Mouse (Mus musculus) limb, embryonic 14.5 days (tissue): ENCODE data around the gene Ttc13. TPM values are rescaled to one million over a fixed set of nuclear protein-coding genes. Genes with fewer than 3 reads are reported as not detected.

Experiments used
- ATAC-seq: fragments of 200-750 bp; cut with Nextera tagmentation; 2 replicates; pipeline ENCODE4 v1.8.0; 2017; ENCODE audit warnings: low read depth, moderate number of reproducible peaks, moderate TSS enrichment; ENCODE audit not compliant: low FRiP score
- DNase-seq: peaks from one replicate; pipeline ENCODE4 v3.0.0-alpha.2; 2015; ENCODE audit warnings: low spot score
- H3K27ac ChIP-seq: fragments of 300-500 bp; sonication (generic); replicated peaks from 2 replicates; pipeline ENCODE4 v1.5.1; 2014; ENCODE audit warnings: low read depth, mild to moderate bottlenecking, low read length, moderate library complexity, mixed read lengths
- H3K27me3 ChIP-seq: fragments of 300-500 bp; sonication (generic); 2 replicates; pipeline ENCODE4 v1.6.1; 2014; ENCODE audit warnings: low read length, mixed read lengths; ENCODE audit not compliant: control insufficient read depth, insufficient read depth
- H3K36me3 ChIP-seq: fragments of 300-500 bp; sonication (generic); 2 replicates; pipeline ENCODE4 v1.6.1; 2014; ENCODE audit warnings: mild to moderate bottlenecking, low read length, moderate library complexity, mixed read lengths; ENCODE audit not compliant: control insufficient read depth, insufficient read depth
- H3K4me1 ChIP-seq: fragments of 300-500 bp; sonication (generic); 2 replicates; pipeline ENCODE4 v1.6.1; 2014; ENCODE audit warnings: antibody characterized with exemption, low read length, mixed read lengths; ENCODE audit not compliant: control insufficient read depth, insufficient read depth
- H3K4me2 ChIP-seq: fragments of 300-500 bp; sonication (generic); replicated peaks from 2 replicates; pipeline ENCODE4 v1.6.1; 2014; ENCODE audit warnings: low read depth, mild to moderate bottlenecking, low read length, moderate library complexity; ENCODE audit not compliant: severe bottlenecking
- H3K4me3 ChIP-seq: fragments of 300-500 bp; sonication (generic); replicated peaks from 2 replicates; pipeline ENCODE4 v1.5.1; 2014; ENCODE audit warnings: low read length
- H3K9ac ChIP-seq: fragments of 300-500 bp; sonication (generic); 2 replicates; pipeline ENCODE4 v1.6.1; 2014; ENCODE audit warnings: mild to moderate bottlenecking, low read depth, low read length, moderate library complexity; ENCODE audit not compliant: severe bottlenecking
- H3K9me3 ChIP-seq: fragments of 300-500 bp; sonication (generic); 2 replicates; pipeline ENCODE4 v1.6.1; 2016; ENCODE audit warnings: low read length; ENCODE audit not compliant: control insufficient read depth
- POLR2A ChIP-seq: fragments of 200-500 bp; IDR thresholded peaks from 2 replicates; pipeline ENCODE4 v1.8.0; 2012; ENCODE audit warnings: inconsistent platforms, mild to moderate bottlenecking, moderate library complexity, borderline replicate concordance; ENCODE audit not compliant: insufficient read depth, insufficient read length; ENCODE audit errors: extremely low read depth
- WGBS: fragments of 180-500 bp; shearing (Covaris S2); extraction: QIAGEN DNeasy Blood & Tissue Kit; methylation state at CpG from one replicate; pipeline ENCODE4 v1.1.7; 2014; 5-methylcytosine and 5-hydroxymethylcytosine counted together
- polyA plus RNA-seq, 2 experiments: library from polyadenylated mRNA; depleted of rRNA in 1 of 2; stranded (reverse) in 1 of 2; unstranded in 1 of 2; fragments of >200 nt; fragmentation: Nextera tagmentation in 1 of 2; extraction: Ambion mirVana in 1 of 2; gene quantifications; 2 replicates each; pipeline versions ENCODE4 v1.2.1 to v1.2.3; 2012 to 2014

Gene Ttc13
- polyA plus RNA-seq, 2 experiments, result 44.3 to 46.5 TPM

GRCm38 (mm10) chr8:124704376-124704775, 17.4 kb downstream of the Ttc13 start:
- Histone ChIP-seq H3K27me3 (no peaks in the 10 kb centered on the region), H3K9ac (no peak overlapping the region), H3K27ac (no peak overlapping the region), H3K4me3 (no peak overlapping the region), H3K9me3 (no peaks in the 10 kb centered on the region), H3K4me2 (no peak overlapping the region), H3K4me1 (no peaks in the 10 kb centered on the region), H3K36me3 (peaks cover 44% of the 10 kb centered on the region)
- WGBS, result 89% methylated on average over 4 of the region's 4 CpGs
- ATAC-seq, result no peak
- no peak for TF ChIP-seq POLR2A
- DNase-seq, result no peak

GRCm38 (mm10) chr8:124703526-124703925, 18.3 kb downstream of the Ttc13 start:
- DNase-seq, result no peak
- peaks cover 44% of the 10 kb centered on the region for H3K36me3 ChIP-seq
- ATAC-seq, result no peak
- no peaks in the 10 kb centered on the region for H3K27me3 ChIP-seq
- no peak overlapping the region for H3K4me2 ChIP-seq
- H3K4me1 ChIP-seq, result no peaks in the 10 kb centered on the region
- no peak overlapping the region for H3K27ac ChIP-seq
- H3K4me3 ChIP-seq, result no peak overlapping the region
- TF ChIP-seq POLR2A, result no peak
- H3K9me3 ChIP-seq, result no peaks in the 10 kb centered on the region
- WGBS, result 64% methylated on average over 4 of the region's 4 CpGs
- H3K9ac ChIP-seq, result no peak overlapping the region

- Histone ChIP-seq H3K4me3 (no peak overlapping the region), H3K9ac (no peak overlapping the region), H3K9me3 (no peaks in the 10 kb centered on the region), H3K36me3 (peaks cover 50% of the 10 kb centered on the region), H3K4me1 (no peaks in the 10 kb centered on the region), H3K27ac (no peak overlapping the region), H3K27me3 (no peaks in the 10 kb centered on the region), H3K4me2 (no peak overlapping the region)
- no peak for TF ChIP-seq POLR2A
- no peak for DNase-seq
- WGBS, result 88% methylated on average over 3 of the region's 3 CpGs
- ATAC-seq, result no peak
Observed at GRCm38 (mm10) chr8:124702183-124702582, 19.6 kb downstream of the Ttc13 start.

- no peak for ATAC-seq
- no peak for DNase-seq
- 84% methylated on average over 9 of the region's 9 CpGs for WGBS
- no peak overlapping the region for H3K9ac ChIP-seq
- H3K4me2 ChIP-seq, result no peak overlapping the region
- no peak overlapping the region for H3K27ac ChIP-seq
- H3K27me3 ChIP-seq, result no peaks in the 10 kb centered on the region
- no peak overlapping the region for H3K4me3 ChIP-seq
- peaks cover 53% of the 10 kb centered on the region for H3K36me3 ChIP-seq
- TF ChIP-seq POLR2A, result no peak
- no peaks in the 10 kb centered on the region for H3K4me1 ChIP-seq
- H3K9me3 ChIP-seq, result no peaks in the 10 kb centered on the region
Observed at GRCm38 (mm10) chr8:124701023-124701422, 20.8 kb downstream of the Ttc13 start.

- no peaks in the 10 kb centered on the region for H3K27me3 ChIP-seq
- no peak for DNase-seq
- ATAC-seq, result no peak
- no peak overlapping the region for H3K9ac ChIP-seq
- 85% methylated on average over 5 of the region's 5 CpGs for WGBS
- peaks cover 54% of the 10 kb centered on the region for H3K36me3 ChIP-seq
- no peak overlapping the region for H3K4me2 ChIP-seq
- no peak overlapping the region for H3K4me3 ChIP-seq
- TF ChIP-seq POLR2A, result no peak
- H3K4me1 ChIP-seq, result no peaks in the 10 kb centered on the region
- H3K9me3 ChIP-seq, result no peaks in the 10 kb centered on the region
- no peak overlapping the region for H3K27ac ChIP-seq
Observed at GRCm38 (mm10) chr8:124700271-124700670, 21.5 kb downstream of the Ttc13 start.
